Mouse (Mus musculus): Measurements from ENCODE around the gene Sf1. TPM values are rescaled to one million over a fixed set of nuclear protein-coding genes. Genes with fewer than 3 reads are reported as not detected.

Sf1 gene
- total and polyA plus RNA-seq, 2 experiments from 2014 or later, result 70.5 to 95.5 TPM

GRCm38 (mm10) chr19:6339890-6340504 lies 23.5 kb upstream of the Sf1 start:
- TF ChIP-seq CTCF (IDR thresholded peaks at IDR 0.05), result peak; percentile 48
- Histone ChIP-seq H3K9me3 (ENCODE audit: low read length) (no peaks in the 10 kb centered on the region), H3K4me3 (ENCODE audit: low read depth, low read length) (no peak overlapping the region), H3K36me3 (ENCODE audit: insufficient read depth, low read length) (peaks cover 53% of the 10 kb centered on the region), H3K27me3 (ENCODE audit: insufficient read depth, low read length) (no peaks in the 10 kb centered on the region), H3K9ac (replicated peaks; ENCODE audit: low read length, poor library complexity, severe bottlenecking) (no peak overlapping the region), H3K4me1 (ENCODE audit: insufficient read depth, low read length) (peaks cover 11% of the 10 kb centered on the region), H3K4me2 (ENCODE audit: low read depth, low read length, poor library complexity, severe bottlenecking) (no peak overlapping the region; the same call in 1 of the 2 replicates), H3K27ac (ENCODE audit: low read depth, low read length) (no peak overlapping the region)
- ATAC-seq (ENCODE audit: low FRiP score), result no peak
- DNase-seq (ENCODE audit: low spot score), result no peak
- 61% methylated on average over 15 of the region's 15 CpGs for WGBS

GRCm38 (mm10) chr19:6340524-6341452 lies 22.7 kb upstream of the Sf1 start, which contains the start of gene Map4k2:
Gene Map4k2 (plus strand): TSS chr19:6341135.
- H3K27ac ChIP-seq (ENCODE audit: low read depth, low read length), result no peak within 1 kb of the TSS; the same call in 1 of the 2 replicates

GRCm38 (mm10) chr19:6341453-6342077 lies 21.9 kb upstream of the Sf1 start:
- peak overlapping the region; percentile 62 for H3K4me2 ChIP-seq (ENCODE audit: low read depth, low read length, poor library complexity, severe bottlenecking)
- H3K9ac ChIP-seq (replicated peaks; ENCODE audit: low read length, poor library complexity, severe bottlenecking), result peak overlapping the region; percentile 55
- peaks cover 69% of the 10 kb centered on the region for H3K36me3 ChIP-seq (ENCODE audit: insufficient read depth, low read length)
- H3K4me3 ChIP-seq (ENCODE audit: low read depth, low read length), result peak overlapping the region; percentile 44
- peaks cover 4% of the 10 kb centered on the region for H3K4me1 ChIP-seq (ENCODE audit: insufficient read depth, low read length)
- DNase-seq (ENCODE audit: low spot score), result no peak
- H3K27ac ChIP-seq (ENCODE audit: low read depth, low read length), result no peak overlapping the region; the same call in 1 of the 2 replicates
- H3K27me3 ChIP-seq (ENCODE audit: insufficient read depth, low read length), result no peaks in the 10 kb centered on the region
- peak; percentile 14; the same call in 1 of the 2 replicates for ATAC-seq (ENCODE audit: low FRiP score)
- TF ChIP-seq CTCF (IDR thresholded peaks at IDR 0.05), result no peak
- H3K9me3 ChIP-seq (ENCODE audit: low read length), result no peaks in the 10 kb centered on the region
- WGBS, result 12% methylated on average over 23 of the region's 23 CpGs

More at GRCm38 (mm10) chr19:6340524-6341452, 22.7 kb upstream of the Sf1 start, which contains the start of gene Map4k2:
- no peaks in the 10 kb centered on the region for H3K9me3 ChIP-seq (ENCODE audit: low read length)
- peaks cover 11% of the 10 kb centered on the region for H3K4me1 ChIP-seq (ENCODE audit: insufficient read depth, low read length)
- DNase-seq (ENCODE audit: low spot score) (peak; percentile 67), ATAC-seq (ENCODE audit: low FRiP score) (peak; percentile 61)
- peaks cover 61% of the 10 kb centered on the region for H3K36me3 ChIP-seq (ENCODE audit: insufficient read depth, low read length)
- H3K27me3 ChIP-seq (ENCODE audit: insufficient read depth, low read length), result no peaks in the 10 kb centered on the region
- peak within 1 kb of the TSS; percentile 55 for H3K9ac ChIP-seq (replicated peaks; ENCODE audit: low read length, poor library complexity, severe bottlenecking)
- peak within 1 kb of the TSS; percentile 44 for H3K4me3 ChIP-seq (ENCODE audit: low read depth, low read length)
- peak within 1 kb of the TSS; percentile 62 for H3K4me2 ChIP-seq (ENCODE audit: low read depth, low read length, poor library complexity, severe bottlenecking)
- peak; percentile 36; the same call in 1 of the 2 replicates for TF ChIP-seq CTCF (IDR thresholded peaks at IDR 0.05)
- 12% methylated on average over 41 of the region's 72 CpGs for WGBS

- Histone ChIP-seq H3K9me3 (ENCODE audit: low read length) (no peaks in the 10 kb centered on the region), H3K4me1 (ENCODE audit: insufficient read depth, low read length) (no peaks in the 10 kb centered on the region), H3K27me3 (ENCODE audit: insufficient read depth, low read length) (no peaks in the 10 kb centered on the region), H3K4me2 (ENCODE audit: low read depth, low read length, poor library complexity, severe bottlenecking) (peak overlapping the region; percentile 62; the same call in 1 of the 2 replicates), H3K9ac (replicated peaks; ENCODE audit: low read length, poor library complexity, severe bottlenecking) (no peak overlapping the region), H3K4me3 (ENCODE audit: low read depth, low read length) (peak overlapping the region; percentile 44; the same call in 1 of the 2 replicates), H3K36me3 (ENCODE audit: insufficient read depth, low read length) (peaks cover 71% of the 10 kb centered on the region), H3K27ac (ENCODE audit: low read depth, low read length) (no peak overlapping the region)
- 77% methylated on average over 5 of the region's 5 CpGs for WGBS
- DNase-seq (ENCODE audit: low spot score), result no peak
- no peak for TF ChIP-seq CTCF (IDR thresholded peaks at IDR 0.05)
- no peak for ATAC-seq (ENCODE audit: low FRiP score)
Observed at GRCm38 (mm10) chr19:6342276-6342933, 21.1 kb upstream of the Sf1 start.

Data from midbrain, postnatal 0 days (tissue).